Mouse (Mus musculus) natural killer cell, adult 2 months (primary cell): ENCODE results near the gene Utrn.

Experiments used
- DNase-seq, 2 experiments: peaks; one replicate each; pipeline ENCODE4 v3.0.0; 2022; ENCODE audit warnings: low spot score in 2 of 2

The Utrn gene

GRCm38 (mm10) chr10:12869846-12870245, 681 bp upstream of the Utrn start:
- DNase-seq: no peak

- peak; percentile 17 to 75 for DNase-seq
These were observed 756 bp downstream of the Utrn start for GRCm38 (mm10) chr10:12868189-12869028.

- DNase-seq: no peak
These were observed 1.4 kb downstream of the Utrn start for GRCm38 (mm10) chr10:12867733-12868188.

- peak; percentile 44 to 67 for DNase-seq
These were observed 2.0 kb downstream of the Utrn start for GRCm38 (mm10) chr10:12866971-12867732.

- no peak for DNase-seq
These were observed 4.0 kb downstream of the Utrn start for GRCm38 (mm10) chr10:12865201-12865600.

- DNase-seq: no peak
These were observed 5.6 kb downstream of the Utrn start for GRCm38 (mm10) chr10:12863581-12863980.

GRCm38 (mm10) chr10:12862047-12862446, 7.1 kb downstream of the Utrn start:
- no peak for DNase-seq

- DNase-seq: no peak
These were observed 7.8 kb downstream of the Utrn start for GRCm38 (mm10) chr10:12861381-12861780.

GRCm38 (mm10) chr10:12860765-12861164, 8.4 kb downstream of the Utrn start:
- DNase-seq: no peak

- DNase-seq: no peak
These were observed 8.8 kb downstream of the Utrn start for GRCm38 (mm10) chr10:12860331-12860730.

- DNase-seq: no peak
These were observed 11.1 kb downstream of the Utrn start for GRCm38 (mm10) chr10:12858017-12858416.

GRCm38 (mm10) chr10:12854298-12854697, 14.9 kb downstream of the Utrn start:
- no peak for DNase-seq

GRCm38 (mm10) chr10:12853776-12854175, 15.4 kb downstream of the Utrn start:
- no peak for DNase-seq

GRCm38 (mm10) chr10:12853196-12853620, 16.0 kb downstream of the Utrn start:
- DNase-seq: no peak

GRCm38 (mm10) chr10:12852416-12853195, 16.6 kb downstream of the Utrn start:
- DNase-seq: no peak

- DNase-seq: no peak
These were observed 18.2 kb downstream of the Utrn start for GRCm38 (mm10) chr10:12850781-12851471.

GRCm38 (mm10) chr10:12848322-12849108, 20.6 kb downstream of the Utrn start:
- no peak for DNase-seq

GRCm38 (mm10) chr10:12842543-12842942, 26.6 kb downstream of the Utrn start:
- DNase-seq: peak in 1 of 2 experiments; percentile 24

- peak in 1 of 2 experiments; percentile 6 for DNase-seq
These were observed 27.7 kb downstream of the Utrn start for GRCm38 (mm10) chr10:12841497-12841896.

- DNase-seq: no peak
These were observed 31.5 kb downstream of the Utrn start for GRCm38 (mm10) chr10:12837636-12838035.
